Mouse (Mus musculus) cerebellum, adult 9-11 months (tissue): ENCODE measurements around the gene Trim3.

Source experiments
- DNase-seq: peaks from one replicate; pipeline ENCODE4 v3.0.0; 2022

Gene Trim3

DNA sequence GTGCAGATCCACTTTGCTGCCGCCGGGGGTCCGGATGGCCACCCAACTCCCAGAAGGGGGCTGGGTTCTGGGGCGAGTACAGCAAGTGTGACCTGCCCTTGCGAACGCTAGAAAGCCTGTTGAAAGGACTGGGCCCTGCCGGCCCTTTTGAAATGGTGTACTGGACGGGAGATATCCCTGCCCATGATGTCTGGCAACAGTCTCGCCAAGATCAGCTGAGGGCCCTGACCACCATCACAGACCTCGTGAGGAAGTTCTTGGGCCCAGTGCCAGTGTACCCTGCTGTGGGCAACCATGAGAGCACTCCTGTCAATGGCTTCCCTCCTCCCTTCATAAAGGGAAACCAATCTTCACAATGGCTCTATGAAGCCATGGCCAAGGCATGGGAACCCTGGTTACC is 77.8 kb downstream of the Trim3 start:
- DNase-seq: no peak
